Mouse (Mus musculus): ENCODE measurements around the gene Cyfip2.

DNA sequence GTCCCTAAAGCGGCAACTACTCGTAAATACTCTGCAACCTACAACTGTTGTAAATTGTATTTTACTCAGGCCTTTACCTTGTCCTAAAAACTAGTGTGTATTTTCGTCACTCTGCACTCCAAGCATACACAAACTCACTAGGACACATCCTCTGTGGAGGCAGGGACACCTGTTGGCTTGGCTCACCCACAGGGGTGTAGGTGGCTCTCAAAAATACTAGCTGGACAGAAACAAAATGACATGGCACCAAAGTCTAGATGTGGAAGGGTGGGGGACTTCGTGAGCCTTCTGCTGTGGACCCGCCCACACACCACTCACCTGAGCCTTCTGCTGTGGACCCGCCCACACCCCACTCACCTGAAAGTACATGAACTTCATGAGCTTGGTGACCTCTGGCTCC, 28.9 kb downstream of the Cyfip2 start:
- TF ChIP-seq POLR2A (IDR thresholded peaks at IDR 0.05; ENCODE audit: borderline replicate concordance, insufficient read depth, low read length), result no peak
- TF ChIP-seq CTCF (IDR thresholded peaks at IDR 0.05; ENCODE audit: borderline replicate concordance, insufficient read depth, low read depth, low read length), result no peak

Measured in cerebellum, adult 2 months (tissue).